Mouse (Mus musculus): ENCODE data around the gene Nlrc5. TPM values are rescaled to one million over a fixed set of nuclear protein-coding genes. Genes with fewer than 3 reads are reported as not detected.
A peak's percentile ranks its signal among the peaks of the same experiment; 100 is the strongest.

Nlrc5 gene
- polyA plus RNA-seq, 1 experiment from 2014 or later, result 0.15 TPM

GRCm38 (mm10) chr8:94532525-94532872 lies 98.3 kb downstream of the Nlrc5 start:
- peak overlapping the region; percentile 96 for H3K4me2 ChIP-seq (replicated peaks; ENCODE audit: low read depth, low read length)
- peak overlapping the region; percentile 76 for H3K9ac ChIP-seq (replicated peaks; ENCODE audit: low read length)
- H3K36me3 ChIP-seq (ENCODE audit: insufficient read depth, low read length), result no peaks in the 10 kb centered on the region
- H3K9me3 ChIP-seq (ENCODE audit: low read length), result no peaks in the 10 kb centered on the region
- H3K27ac ChIP-seq (ENCODE audit: low read length), result no peak overlapping the region
- H3K4me3 ChIP-seq (ENCODE audit: low read length), result peak overlapping the region; percentile 70
- peaks cover 17% of the 10 kb centered on the region for H3K27me3 ChIP-seq (ENCODE audit: insufficient read depth, low read length)
- peaks cover 12% of the 10 kb centered on the region for H3K4me1 ChIP-seq (ENCODE audit: insufficient read depth, low read length)
- WGBS, result under 1% methylated on average over 26 of the region's 34 CpGs
- ATAC-seq (ENCODE audit: low FRiP score, low TSS enrichment), result peak; percentile 13; the same call in 1 of the 2 replicates

GRCm38 (mm10) chr8:94532873-94533671 lies 98.9 kb downstream of the Nlrc5 start, which contains the start of gene Cpne2:
Cpne2 (plus strand) TSS chr8:94532990.
- ATAC-seq (ENCODE audit: low FRiP score, low TSS enrichment), result peak; percentile 93
- H3K36me3 ChIP-seq (ENCODE audit: insufficient read depth, low read length), result no peaks in the 10 kb centered on the region

GRCm38 (mm10) chr8:94534612-94535011 lies 100.5 kb downstream of the Nlrc5 start:
- Histone ChIP-seq H3K9ac (replicated peaks; ENCODE audit: low read length) (no peak overlapping the region), H3K9me3 (ENCODE audit: low read length) (no peaks in the 10 kb centered on the region), H3K4me3 (ENCODE audit: low read length) (no peak overlapping the region), H3K27ac (ENCODE audit: low read length) (no peak overlapping the region), H3K27me3 (ENCODE audit: insufficient read depth, low read length) (peaks cover 17% of the 10 kb centered on the region; the same call in 1 of the 2 replicates), H3K4me1 (ENCODE audit: insufficient read depth, low read length) (peaks cover 12% of the 10 kb centered on the region), H3K36me3 (ENCODE audit: insufficient read depth, low read length) (no peaks in the 10 kb centered on the region), H3K4me2 (replicated peaks; ENCODE audit: low read depth, low read length) (no peak overlapping the region)
- ATAC-seq (ENCODE audit: low FRiP score, low TSS enrichment), result no peak
- 37% methylated on average over 4 of the region's 4 CpGs for WGBS

More at GRCm38 (mm10) chr8:94532873-94533671, 98.9 kb downstream of the Nlrc5 start, which contains the start of gene Cpne2:
- no peaks in the 10 kb centered on the region for H3K9me3 ChIP-seq (ENCODE audit: low read length)
- WGBS, result under 1% methylated on average over 74 of the region's 81 CpGs
- peak within 1 kb of the TSS; percentile 76 for H3K9ac ChIP-seq (replicated peaks; ENCODE audit: low read length)
- peak within 1 kb of the TSS; percentile 70 for H3K4me3 ChIP-seq (ENCODE audit: low read length)
- no peak within 1 kb of the TSS for H3K27ac ChIP-seq (ENCODE audit: low read length)
- H3K27me3 ChIP-seq (ENCODE audit: insufficient read depth, low read length), result peaks cover 17% of the 10 kb centered on the region
- H3K4me1 ChIP-seq (ENCODE audit: insufficient read depth, low read length), result peaks cover 12% of the 10 kb centered on the region
- peak within 1 kb of the TSS; percentile 96 for H3K4me2 ChIP-seq (replicated peaks; ENCODE audit: low read depth, low read length)

- ATAC-seq (ENCODE audit: low FRiP score, low TSS enrichment), result no peak
- H3K9ac ChIP-seq (replicated peaks; ENCODE audit: low read length), result no peak overlapping the region
- 82% methylated on average over 7 of the region's 7 CpGs for whole genome bisulfite sequencing
- no peaks in the 10 kb centered on the region for H3K36me3 ChIP-seq (ENCODE audit: insufficient read depth, low read length)
- no peaks in the 10 kb centered on the region for H3K9me3 ChIP-seq (ENCODE audit: low read length)
- no peak overlapping the region for H3K4me3 ChIP-seq (ENCODE audit: low read length)
- no peak overlapping the region for H3K27ac ChIP-seq (ENCODE audit: low read length)
- peaks cover 17% of the 10 kb centered on the region; the same call in 1 of the 2 replicates for H3K27me3 ChIP-seq (ENCODE audit: insufficient read depth, low read length)
- no peak overlapping the region for H3K4me2 ChIP-seq (replicated peaks; ENCODE audit: low read depth, low read length)
- peaks cover 12% of the 10 kb centered on the region for H3K4me1 ChIP-seq (ENCODE audit: insufficient read depth, low read length)
Observed at GRCm38 (mm10) chr8:94535631-94536030, 101.5 kb downstream of the Nlrc5 start.

- Histone ChIP-seq H3K4me3 (ENCODE audit: low read length) (no peak overlapping the region), H3K9ac (replicated peaks; ENCODE audit: low read length) (no peak overlapping the region), H3K27ac (ENCODE audit: low read length) (no peak overlapping the region), H3K4me2 (replicated peaks; ENCODE audit: low read depth, low read length) (no peak overlapping the region), H3K9me3 (ENCODE audit: low read length) (no peaks in the 10 kb centered on the region), H3K27me3 (ENCODE audit: insufficient read depth, low read length) (peaks cover 11% of the 10 kb centered on the region; the same call in 1 of the 2 replicates), H3K4me1 (ENCODE audit: insufficient read depth, low read length) (peaks cover 8% of the 10 kb centered on the region), H3K36me3 (ENCODE audit: insufficient read depth, low read length) (no peaks in the 10 kb centered on the region)
- 73% methylated on average over 2 of the region's 2 CpGs for WGBS
- no peak for ATAC-seq (ENCODE audit: low FRiP score, low TSS enrichment)
Observed at GRCm38 (mm10) chr8:94537456-94537855, 103.3 kb downstream of the Nlrc5 start.

GRCm38 (mm10) chr8:94540025-94540424 lies 105.9 kb downstream of the Nlrc5 start:
- H3K9me3 ChIP-seq (ENCODE audit: low read length), result no peaks in the 10 kb centered on the region
- H3K27me3 ChIP-seq (ENCODE audit: insufficient read depth, low read length), result no peaks in the 10 kb centered on the region
- H3K36me3 ChIP-seq (ENCODE audit: insufficient read depth, low read length), result no peaks in the 10 kb centered on the region
- H3K4me2 ChIP-seq (replicated peaks; ENCODE audit: low read depth, low read length), result no peak overlapping the region
- H3K9ac ChIP-seq (replicated peaks; ENCODE audit: low read length), result no peak overlapping the region
- H3K4me3 ChIP-seq (ENCODE audit: low read length), result no peak overlapping the region
- H3K27ac ChIP-seq (ENCODE audit: low read length), result no peak overlapping the region
- 94% methylated on average over 1 of the region's 2 CpGs for WGBS
- 0 out of 2 replicates have a peak, but pooled peaks cover 3% of the 10 kb centered on the region for H3K4me1 ChIP-seq (ENCODE audit: insufficient read depth, low read length)
- no peak for ATAC-seq (ENCODE audit: low FRiP score, low TSS enrichment)

- 69% methylated on average over 17 of the region's 18 CpGs for WGBS
- Histone ChIP-seq H3K36me3 (ENCODE audit: insufficient read depth, low read length) (no peaks in the 10 kb centered on the region), H3K27ac (ENCODE audit: low read length) (no peak overlapping the region), H3K9ac (replicated peaks; ENCODE audit: low read length) (no peak overlapping the region), H3K4me2 (replicated peaks; ENCODE audit: low read depth, low read length) (no peak overlapping the region), H3K9me3 (ENCODE audit: low read length) (no peaks in the 10 kb centered on the region), H3K4me3 (ENCODE audit: low read length) (no peak overlapping the region), H3K4me1 (ENCODE audit: insufficient read depth, low read length) (no peaks in the 10 kb centered on the region), H3K27me3 (ENCODE audit: insufficient read depth, low read length) (no peaks in the 10 kb centered on the region)
- no peak for ATAC-seq (ENCODE audit: low FRiP score, low TSS enrichment)
Observed at GRCm38 (mm10) chr8:94540889-94541795, 107.0 kb downstream of the Nlrc5 start.

- ATAC-seq (ENCODE audit: low FRiP score, low TSS enrichment), result no peak
- Histone ChIP-seq H3K9ac (replicated peaks; ENCODE audit: low read length) (no peak overlapping the region), H3K27me3 (ENCODE audit: insufficient read depth, low read length) (no peaks in the 10 kb centered on the region), H3K9me3 (ENCODE audit: low read length) (no peaks in the 10 kb centered on the region), H3K4me2 (replicated peaks; ENCODE audit: low read depth, low read length) (no peak overlapping the region), H3K4me3 (ENCODE audit: low read length) (no peak overlapping the region), H3K36me3 (ENCODE audit: insufficient read depth, low read length) (no peaks in the 10 kb centered on the region), H3K27ac (ENCODE audit: low read length) (no peak overlapping the region), H3K4me1 (ENCODE audit: insufficient read depth, low read length) (no peaks in the 10 kb centered on the region)
- 55% methylated on average over 8 of the region's 8 CpGs for WGBS
Observed at GRCm38 (mm10) chr8:94543981-94544380, 109.8 kb downstream of the Nlrc5 start.

- H3K9me3 ChIP-seq (ENCODE audit: low read length), result no peaks in the 10 kb centered on the region
- no peak overlapping the region for H3K9ac ChIP-seq (replicated peaks; ENCODE audit: low read length)
- H3K4me1 ChIP-seq (ENCODE audit: insufficient read depth, low read length), result peaks cover 4% of the 10 kb centered on the region; the same call in 1 of the 2 replicates
- ATAC-seq (ENCODE audit: low FRiP score, low TSS enrichment), result no peak
- no peak overlapping the region for H3K4me3 ChIP-seq (ENCODE audit: low read length)
- no peak overlapping the region for H3K4me2 ChIP-seq (replicated peaks; ENCODE audit: low read depth, low read length)
- H3K27ac ChIP-seq (ENCODE audit: low read length), result no peak overlapping the region
- H3K36me3 ChIP-seq (ENCODE audit: insufficient read depth, low read length), result no peaks in the 10 kb centered on the region
- H3K27me3 ChIP-seq (ENCODE audit: insufficient read depth, low read length), result no peaks in the 10 kb centered on the region
- WGBS, result 72% methylated on average over 5 of the region's 5 CpGs
Observed at GRCm38 (mm10) chr8:94549041-94549440, 114.9 kb downstream of the Nlrc5 start.
